Mouse (Mus musculus) embryonic fibroblast, embryonic 13.5 days (primary cell): ENCODE measurements around the gene Zfp142. TPM values are rescaled to one million over a fixed set of nuclear protein-coding genes. Genes with fewer than 3 reads are reported as not detected.

ENCODE experiments used
- H3K27ac ChIP-seq: 2 replicates; pipeline ENCODE4 v1.5.1; 2012; ENCODE audit warnings: low read length, control low read depth, inconsistent platforms; ENCODE audit not compliant: insufficient read depth
- H3K4me1 ChIP-seq: 2 replicates; pipeline ENCODE4 v1.6.1; 2011; ENCODE audit warnings: low read length; ENCODE audit not compliant: control insufficient read depth, insufficient read depth
- H3K4me3 ChIP-seq: 2 replicates; pipeline ENCODE4 v1.5.1; 2011; ENCODE audit warnings: mild to moderate bottlenecking, control low read depth, low read length; ENCODE audit not compliant: insufficient read depth
- CTCF ChIP-seq: IDR thresholded peaks from 2 replicates; pipeline ENCODE4 v1.5.1; 2011; ENCODE audit warnings: mild to moderate bottlenecking, control low read depth, low read length, moderate library complexity, borderline replicate concordance; ENCODE audit not compliant: insufficient read depth
- POLR2A ChIP-seq: IDR thresholded peaks from 2 replicates; pipeline ENCODE4 v1.6.1; 2011; ENCODE audit warnings: low read depth, mild to moderate bottlenecking, control low read depth, low read length, moderate library complexity
- polyA plus RNA-seq: library from polyadenylated mRNA; stranded (reverse); fragments of >200 nt; gene quantifications from 2 replicates; pipeline ENCODE4 v1.2.4, GENCODE M21; 2011; ENCODE audit warnings: low read depth; ENCODE audit not compliant: missing spikeins, insufficient read length

Gene Zfp142
- 12.6 and 15.1 TPM in 2 replicates for polyA plus RNA-seq

DNA sequence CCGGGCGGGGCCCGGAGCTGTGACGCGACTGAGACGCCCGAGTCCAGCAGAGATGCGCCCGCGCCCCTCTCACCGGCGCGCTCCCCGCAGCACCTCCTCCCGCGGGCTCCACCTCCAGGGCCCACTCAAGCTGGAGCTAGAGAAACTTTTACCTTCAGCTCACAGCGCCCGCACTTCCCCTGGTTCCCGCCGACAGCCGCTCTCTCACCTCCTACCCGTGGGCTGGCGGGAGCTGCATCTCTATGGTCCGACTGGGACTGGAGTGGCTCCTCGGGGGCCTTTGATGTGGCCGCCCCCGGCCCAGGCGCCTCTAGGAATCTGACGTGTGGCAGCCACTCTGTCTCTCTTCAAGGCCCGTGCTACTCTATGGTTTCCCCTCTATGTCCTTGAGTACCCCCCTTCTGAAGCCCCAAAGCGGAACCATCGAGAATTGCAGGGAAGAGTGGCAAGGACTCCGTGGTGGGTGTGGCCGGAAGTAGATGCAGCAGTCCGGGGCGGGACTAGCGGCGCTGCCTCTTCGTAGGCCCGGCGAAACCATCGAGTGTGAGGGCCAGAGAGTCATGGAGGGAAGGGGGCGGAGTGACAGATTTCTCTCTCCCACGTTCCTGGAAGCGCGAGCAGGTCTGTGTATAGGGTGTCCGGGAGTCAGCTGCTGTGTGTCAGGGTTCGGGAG lies at the start of gene Zfp142, which contains the start of gene Bcs1l:
Zfp142 (minus strand) TSS at position 474 of the 673 bp plus-strand sequence.
Bcs1l (plus strand) TSS at position 517 of the 673 bp plus-strand sequence.
- peak; percentile 66 for TF ChIP-seq POLR2A
- TF ChIP-seq CTCF: no peak
- peaks cover 8% of the 10 kb centered on the region; the same call in 1 of the 2 replicates for H3K4me1 ChIP-seq
- peak within 1 kb of the TSS; percentile 69 for H3K4me3 ChIP-seq
- peak within 1 kb of the TSS; percentile 29 for H3K27ac ChIP-seq

- TF ChIP-seq POLR2A: no peak
- no peak for TF ChIP-seq CTCF
- Histone ChIP-seq H3K4me1 (no peaks in the 10 kb centered on the region), H3K4me3 (no peak overlapping the region), H3K27ac (no peak overlapping the region)
These were observed 44.7 kb upstream of the Zfp142 start for GRCm38 (mm10) chr1:74632734-74633133.

DNA sequence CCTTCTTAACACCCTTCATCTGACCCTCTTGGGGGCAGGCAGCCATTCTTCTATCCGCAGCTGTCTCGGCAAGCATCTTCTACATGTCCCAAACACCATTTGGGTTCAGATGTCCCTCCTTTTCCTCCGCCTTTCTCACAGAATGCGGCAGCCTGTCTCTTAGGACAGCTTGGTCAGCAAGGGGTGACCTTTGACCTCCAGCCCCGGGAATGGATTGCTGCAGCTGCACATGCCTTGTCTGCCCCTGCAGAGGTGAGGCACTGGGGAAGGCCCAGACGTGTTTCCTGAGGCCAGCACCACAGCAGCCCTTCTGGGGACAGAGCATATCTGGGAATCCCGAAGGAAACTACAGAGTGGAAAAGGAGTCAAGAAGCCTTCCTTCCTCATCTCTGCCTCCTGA lies 40.0 kb upstream of the Zfp142 start:
- Histone ChIP-seq H3K4me3 (no peak overlapping the region), H3K4me1 (no peaks in the 10 kb centered on the region), H3K27ac (no peak overlapping the region)
- TF ChIP-seq CTCF: no peak
- TF ChIP-seq POLR2A: no peak

DNA sequence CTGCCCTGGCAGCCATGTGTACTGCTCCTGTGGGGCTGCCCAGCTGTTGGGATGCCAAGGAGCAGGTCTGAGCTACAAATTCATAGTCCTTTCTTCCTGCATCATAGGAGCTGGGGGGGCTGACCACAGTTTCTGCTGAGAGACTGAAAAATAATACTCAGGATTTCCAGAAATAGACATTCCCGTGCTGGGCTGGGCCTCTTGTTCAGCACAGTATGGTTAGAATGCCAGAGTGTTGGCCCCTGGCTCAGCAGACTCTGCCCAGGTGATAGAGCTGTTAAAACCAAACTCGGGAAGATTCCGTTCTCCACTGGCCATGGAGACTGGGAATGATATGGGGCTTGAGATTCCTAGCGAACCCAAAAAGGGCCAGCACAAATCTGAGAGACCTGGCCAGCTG lies 38.0 kb upstream of the Zfp142 start:
- H3K4me3 ChIP-seq: no peak overlapping the region
- H3K27ac ChIP-seq: no peak overlapping the region
- no peaks in the 10 kb centered on the region for H3K4me1 ChIP-seq
- TF ChIP-seq POLR2A (no peak), CTCF (no peak)

GRCm38 (mm10) chr1:74624183-74624582 lies 36.1 kb upstream of the Zfp142 start:
- no peak for TF ChIP-seq CTCF
- H3K4me3 ChIP-seq: no peak overlapping the region
- H3K27ac ChIP-seq: no peak overlapping the region
- no peaks in the 10 kb centered on the region for H3K4me1 ChIP-seq

DNA sequence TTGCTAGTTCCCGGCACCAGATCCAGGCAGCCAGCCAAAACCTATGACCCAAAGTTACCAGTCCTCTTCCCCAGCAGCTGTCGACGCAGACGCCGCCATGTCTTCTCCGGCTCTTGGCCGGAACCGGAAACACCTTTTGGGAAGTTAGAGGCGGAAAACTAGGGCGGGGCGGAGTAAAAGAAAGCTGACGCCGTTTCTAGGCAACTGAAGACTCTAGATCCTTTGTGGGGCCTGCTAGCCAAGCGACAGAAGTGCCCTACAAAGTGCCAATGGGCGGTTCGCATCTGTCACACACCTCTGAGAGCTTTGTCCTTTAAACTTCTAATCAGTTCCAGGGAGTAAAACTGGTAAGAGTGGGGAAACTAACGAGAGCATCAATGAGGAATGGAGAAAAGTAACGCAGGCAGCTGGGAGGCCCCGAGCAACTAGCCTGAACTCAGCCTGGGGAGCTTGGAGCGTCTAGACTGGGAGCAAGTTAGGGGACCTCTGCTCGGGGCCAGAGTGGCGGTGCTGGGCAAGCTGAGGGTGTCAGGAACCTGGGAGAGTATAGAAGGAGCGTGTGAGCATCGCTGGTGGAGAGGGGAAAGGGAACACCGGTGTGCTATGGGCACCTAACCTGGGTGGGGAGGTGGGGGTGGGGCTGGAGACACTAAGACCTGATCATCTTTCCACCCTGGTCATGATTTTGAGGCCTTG lies 13.4 kb upstream of the Zfp142 start, which contains the start of the genes Rnf25 and Stk36:
Rnf25 (minus strand) TSS at position 131 of the 696 bp plus-strand sequence.
Stk36 (plus strand) TSS at position 179 of the 696 bp plus-strand sequence.
- Histone ChIP-seq H3K27ac (no peak within 1 kb of the TSS; the same call in 1 of the 2 replicates), H3K4me3 (peak within 1 kb of the TSS; percentile 72), H3K4me1 (no peaks in the 10 kb centered on the region; the same call in 1 of the 2 replicates)
- TF ChIP-seq CTCF (no peak), POLR2A (peak; percentile 98)

DNA sequence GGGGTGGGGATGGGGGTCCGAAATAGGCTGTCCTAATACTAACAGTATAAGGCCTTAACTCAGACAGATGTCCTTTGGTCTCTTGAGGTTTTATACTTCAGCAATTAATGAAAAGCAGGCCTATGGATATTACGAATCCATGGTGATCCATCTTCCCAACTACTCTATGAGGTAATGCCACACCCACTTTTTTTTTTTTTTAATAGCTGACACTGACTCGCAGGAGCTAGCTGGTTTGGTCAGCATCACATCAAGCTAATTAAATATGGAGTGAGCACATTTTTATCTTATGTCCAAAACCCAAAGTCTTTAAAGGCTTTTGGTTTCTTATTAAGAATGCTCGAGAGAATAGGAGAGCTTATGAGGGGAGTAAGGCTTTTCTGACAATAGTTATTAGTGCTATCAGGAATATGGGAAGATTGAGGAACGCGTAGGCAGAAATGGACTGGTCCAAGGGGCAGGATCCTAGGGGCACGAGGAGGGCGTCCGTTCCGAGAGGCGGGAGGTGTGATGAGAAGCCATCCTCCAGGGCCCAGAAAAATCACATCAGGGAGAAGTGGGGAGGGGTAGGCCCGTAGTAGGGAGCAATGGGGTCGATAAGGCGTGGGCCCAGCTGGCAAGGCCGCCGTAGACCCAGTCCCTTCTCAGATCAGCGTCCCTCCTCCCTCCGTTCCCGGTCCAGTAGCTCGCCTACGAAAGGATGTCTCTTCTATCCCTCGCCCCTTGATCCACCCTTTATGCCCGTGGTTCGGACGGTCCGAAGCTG lies 12.6 kb upstream of the Zfp142 start:
- TF ChIP-seq POLR2A: no peak
- no peak for TF ChIP-seq CTCF
- no peak overlapping the region; the same call in 1 of the 2 replicates for H3K27ac ChIP-seq
- no peaks in the 10 kb centered on the region; the same call in 1 of the 2 replicates for H3K4me1 ChIP-seq
- H3K4me3 ChIP-seq: peak overlapping the region; percentile 72

DNA sequence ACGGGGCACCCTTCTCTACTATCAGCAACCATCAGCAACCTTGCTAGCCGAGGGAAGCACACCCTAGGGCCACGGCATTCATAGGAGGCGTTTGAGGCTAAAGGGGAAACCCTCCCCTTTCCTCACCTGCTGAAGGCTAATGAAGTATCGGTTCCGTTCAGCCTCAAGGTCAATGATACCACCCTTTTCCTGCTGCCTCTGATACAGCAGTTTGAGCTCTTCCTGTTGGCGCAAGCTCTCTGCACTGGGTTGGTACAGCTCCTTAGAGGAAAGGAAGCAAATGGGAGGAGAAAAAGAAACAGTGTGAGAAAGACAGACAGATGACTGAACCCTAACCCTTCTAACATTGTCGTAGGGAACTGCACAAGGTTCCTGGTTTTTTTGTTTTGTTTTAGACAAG lies 6.4 kb upstream of the Zfp142 start:
- Histone ChIP-seq H3K4me3 (no peak overlapping the region), H3K27ac (no peak overlapping the region), H3K4me1 (no peaks in the 10 kb centered on the region)
- TF ChIP-seq POLR2A: no peak
- TF ChIP-seq CTCF: no peak

GRCm38 (mm10) chr1:74587233-74587772 lies 743 bp downstream of the Zfp142 start:
- H3K4me3 ChIP-seq: peak overlapping the region; percentile 68
- H3K4me1 ChIP-seq: peaks cover 8% of the 10 kb centered on the region; the same call in 1 of the 2 replicates
- TF ChIP-seq CTCF: no peak
- TF ChIP-seq POLR2A: 0 out of 2 replicates have a peak, but pooled peaks have one; percentile 35
- peak overlapping the region; percentile 29 for H3K27ac ChIP-seq
